Mouse (Mus musculus) cerebellum, adult 2 months (tissue): ENCODE measurements around the gene Gdf15.

Experiments used
- CTCF ChIP-seq: fragments of 200-500 bp; IDR thresholded peaks from 2 replicates; pipeline ENCODE4 v1.5.1; 2011; ENCODE audit warnings: low read depth, mild to moderate bottlenecking, control low read depth, low read length, moderate library complexity, borderline replicate concordance; ENCODE audit not compliant: insufficient read depth
- POLR2A ChIP-seq: fragments of 200-500 bp; IDR thresholded peaks from 2 replicates; pipeline ENCODE4 v1.6.1; 2011; ENCODE audit warnings: low read length, control low read depth, borderline replicate concordance; ENCODE audit not compliant: insufficient read depth

DNA sequence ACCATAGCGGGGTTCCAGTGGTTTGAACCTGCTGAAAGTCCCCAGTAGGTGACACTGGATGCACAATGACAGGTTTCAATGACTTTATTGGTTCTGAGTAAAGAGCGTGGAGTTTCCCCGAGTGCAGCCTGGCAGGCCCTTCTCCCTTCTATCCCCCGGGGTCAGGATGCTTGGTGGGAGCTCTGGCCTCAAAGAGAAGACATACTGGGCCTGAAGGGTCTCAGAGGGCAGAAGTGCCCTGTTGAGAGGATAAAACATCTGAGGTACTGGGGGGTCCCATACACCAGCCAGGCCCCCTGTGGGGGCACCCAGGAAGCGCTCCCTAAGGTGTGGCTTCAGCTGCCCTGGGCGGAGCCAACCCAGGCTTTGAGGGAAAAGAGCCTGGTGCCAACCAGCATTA, 14.1 kb upstream of the Gdf15 start:
- no peak for TF ChIP-seq CTCF
- TF ChIP-seq POLR2A: no peak
